In the genomic region with DNA sequence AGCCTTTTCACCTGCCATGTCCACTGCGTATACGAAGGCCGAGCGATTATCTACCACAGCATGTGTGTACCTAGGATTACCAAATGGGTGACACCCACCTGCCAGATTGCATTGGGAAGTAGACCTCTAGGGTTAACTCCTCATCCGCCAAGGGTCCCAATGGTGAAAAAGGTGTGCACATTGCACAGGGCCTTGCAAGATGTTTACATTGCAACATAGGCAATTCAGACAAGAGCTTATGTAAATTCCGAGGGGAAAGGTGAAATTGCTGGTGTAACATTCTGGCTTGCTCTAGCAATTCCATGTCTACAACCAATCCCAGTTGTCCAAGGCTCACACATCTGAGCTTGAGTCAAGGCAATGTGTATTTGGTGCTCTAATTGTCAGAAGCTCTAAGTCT, we compare ENCODE assay signal across 15 mouse cellular contexts.
"Had no signal": no experiment of that assay in that cellular context is flagged by ENCODE, and none has a peak within 500 bp of the region (broad histone marks: within the 10 kb centered on the region; RNA-seq: fewer than 3 reads in every experiment).

No protein-coding gene starts in this region.

- H3K9ac ChIP-seq: liver, embryonic 12.5 days; liver, embryonic 14.5 days; lung, embryonic 15.5 days; midbrain, embryonic 13.5 days; midbrain, embryonic 15.5 days; neural tube, embryonic 12.5 days; stomach, embryonic 15.5 days had no signal

- H3K27me3 ChIP-seq: liver, embryonic 12.5 days; lung, embryonic 15.5 days; midbrain, embryonic 13.5 days; midbrain, embryonic 15.5 days; neural tube, embryonic 12.5 days; stomach, embryonic 15.5 days had no signal

- DNase-seq: right cerebral cortex, postnatal 14 days; thymus, adult 2 months; thymus, postnatal 25 days; thymus, postnatal 4 days had no signal

- H3K27ac ChIP-seq: liver, embryonic 12.5 days; liver, embryonic 14.5 days; lung, embryonic 15.5 days; macrophage; midbrain, embryonic 13.5 days; midbrain, embryonic 15.5 days; neural tube, embryonic 12.5 days; stomach, embryonic 15.5 days; stomach, postnatal 0 days had no signal

- H3K4me2 ChIP-seq: liver, embryonic 12.5 days; lung, embryonic 15.5 days; midbrain, embryonic 11.5 days; midbrain, embryonic 13.5 days; midbrain, embryonic 15.5 days; neural tube, embryonic 12.5 days; stomach, embryonic 15.5 days had no signal

- H3K9me3 ChIP-seq: liver, embryonic 12.5 days; lung, embryonic 15.5 days; midbrain, embryonic 13.5 days; midbrain, embryonic 15.5 days; neural tube, embryonic 12.5 days; stomach, embryonic 15.5 days had no signal

- H3K36me3 ChIP-seq: liver, embryonic 12.5 days; lung, embryonic 15.5 days; midbrain, embryonic 13.5 days; midbrain, embryonic 15.5 days; neural tube, embryonic 12.5 days; stomach, embryonic 15.5 days had no signal

- H3K4me1 ChIP-seq: liver, embryonic 12.5 days; lung, embryonic 15.5 days; megakaryocyte, embryonic 14.5 days; midbrain, embryonic 13.5 days; midbrain, embryonic 15.5 days; neural tube, embryonic 12.5 days; stomach, embryonic 15.5 days had no signal

- ATAC-seq: liver, embryonic 12.5 days; midbrain, embryonic 13.5 days; midbrain, embryonic 15.5 days had no signal

- H3K4me3 ChIP-seq: liver, embryonic 12.5 days; lung, embryonic 15.5 days; megakaryocyte, embryonic 14.5 days; midbrain, embryonic 13.5 days; midbrain, embryonic 15.5 days; neural tube, embryonic 12.5 days; stomach, embryonic 15.5 days had no signal
